Mouse (Mus musculus): ENCODE data around the gene Cpne8. TPM values are rescaled to one million over a fixed set of nuclear protein-coding genes. Genes with fewer than 3 reads are reported as not detected.
"Not testable (repeated sequence)": the region's sequence is repeated elsewhere in the genome, so short reads cannot be mapped to it uniquely, and the experiment has no call there.

Gene Cpne8
- total RNA-seq, 2 experiments from 2014 or later: 7.1 to 10.6 TPM

DNA sequence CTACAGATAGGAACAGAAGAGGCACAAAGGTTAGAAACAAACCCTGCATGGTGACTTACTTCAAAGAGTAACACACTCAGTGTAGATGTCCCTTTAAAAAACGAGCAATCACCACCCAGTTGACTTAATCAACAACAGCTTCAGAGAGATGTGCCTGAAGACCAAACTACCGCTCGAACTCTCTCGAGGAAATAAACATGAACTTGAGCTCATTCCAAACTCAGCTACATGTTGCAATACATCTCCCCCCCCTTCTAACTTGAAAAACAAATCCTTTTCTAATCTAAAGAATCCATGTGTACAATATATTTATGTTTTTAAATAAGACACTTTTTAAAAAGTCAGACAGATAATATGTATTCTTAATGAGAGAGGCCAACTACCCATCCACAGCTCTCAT is 59.5 kb downstream of the Cpne8 start:
- DNase-seq (ENCODE audit: low spot score): no peak
- intact Hi-C loops (cut with DNase I): no loop called here

DNA sequence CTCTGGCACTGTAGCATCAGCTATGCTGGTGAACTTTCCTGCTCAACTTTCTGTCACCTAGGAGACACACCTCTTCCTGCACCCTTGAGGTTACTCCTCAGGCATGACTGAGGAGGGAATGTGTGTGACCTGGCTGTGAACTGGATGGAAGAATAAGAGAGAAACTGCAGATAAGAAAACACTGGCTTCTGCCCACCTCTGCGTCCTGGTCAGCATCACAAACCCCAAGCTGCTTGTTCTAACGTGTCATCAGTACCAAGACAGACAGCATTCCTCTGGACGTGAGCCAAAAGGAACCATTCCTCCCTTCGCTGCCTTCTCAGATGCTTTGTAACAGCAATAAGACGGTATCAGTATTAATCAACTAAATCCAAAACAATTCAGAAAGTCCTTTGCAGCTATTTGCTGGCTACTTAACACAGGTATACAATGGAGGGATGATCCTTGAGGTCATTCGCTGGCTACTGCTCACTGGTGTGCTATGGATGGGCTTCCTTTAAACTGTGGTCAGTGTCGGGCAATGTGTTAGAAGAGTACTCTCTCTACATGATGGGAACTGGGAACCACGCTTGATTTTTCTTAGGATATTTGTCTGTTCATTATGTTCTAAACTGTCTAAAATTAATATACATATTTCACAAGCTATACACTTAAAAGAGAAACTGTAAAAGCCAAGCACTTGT is 63.0 kb downstream of the Cpne8 start:
- intact Hi-C loops (cut with DNase I): no loop called here
- DNase-seq (ENCODE audit: low spot score): no peak

GRCm38 (mm10) chr15:90610767-90611166 is 68.5 kb downstream of the Cpne8 start:
- intact Hi-C loops (cut with DNase I); DNase-seq (ENCODE audit: low spot score): not testable (repeated sequence)

DNA sequence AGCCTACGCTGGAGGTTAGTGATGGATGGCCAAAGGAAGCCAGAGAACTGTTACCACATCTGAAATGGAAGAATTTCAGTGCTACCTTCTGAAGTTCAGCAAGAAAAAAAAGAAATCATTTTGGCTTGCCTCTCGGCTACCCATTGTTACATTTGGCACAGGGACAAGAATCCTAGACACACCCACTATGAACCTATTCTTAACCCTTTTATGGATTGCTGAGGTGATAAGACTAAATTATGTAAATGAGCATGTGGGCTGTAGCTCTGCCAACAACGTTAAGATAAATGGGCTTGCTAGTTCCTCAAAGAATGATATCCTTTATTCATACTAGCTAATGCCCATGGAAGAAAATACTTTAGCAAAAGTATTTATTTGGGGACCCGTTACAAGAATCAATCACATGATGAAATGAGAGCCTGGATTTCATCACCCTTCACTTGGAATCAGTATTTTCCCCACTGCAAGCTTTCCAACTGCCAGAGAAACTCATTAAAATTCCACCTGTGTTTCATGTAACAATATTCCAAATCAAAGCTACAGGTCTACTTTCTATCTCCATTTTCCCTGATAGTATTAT is 69.3 kb downstream of the Cpne8 start:
- intact Hi-C loops (cut with DNase I): no loop called here
- no peak for DNase-seq (ENCODE audit: low spot score)

DNA sequence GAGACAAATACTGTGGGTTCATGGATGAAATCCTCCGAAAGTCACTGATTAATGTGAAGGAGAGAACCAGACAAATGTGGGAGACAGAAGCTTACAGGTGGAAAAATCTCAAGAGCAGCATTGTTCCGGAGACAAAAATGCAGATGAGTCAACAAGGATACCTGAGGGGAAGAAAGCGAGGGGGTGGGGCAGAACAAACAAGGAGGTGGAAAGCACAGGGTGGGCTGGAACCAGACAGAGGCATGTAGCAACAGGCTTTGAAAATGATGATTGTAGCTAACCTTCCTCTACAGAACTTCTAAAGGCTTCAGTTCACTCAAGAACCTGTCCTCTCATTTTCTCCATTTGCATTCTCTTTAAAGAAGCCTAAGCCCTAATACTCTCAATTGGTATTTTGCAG is 70.9 kb downstream of the Cpne8 start:
- DNase-seq (ENCODE audit: low spot score): no peak
- intact Hi-C loops (cut with DNase I): no loop called here

DNA sequence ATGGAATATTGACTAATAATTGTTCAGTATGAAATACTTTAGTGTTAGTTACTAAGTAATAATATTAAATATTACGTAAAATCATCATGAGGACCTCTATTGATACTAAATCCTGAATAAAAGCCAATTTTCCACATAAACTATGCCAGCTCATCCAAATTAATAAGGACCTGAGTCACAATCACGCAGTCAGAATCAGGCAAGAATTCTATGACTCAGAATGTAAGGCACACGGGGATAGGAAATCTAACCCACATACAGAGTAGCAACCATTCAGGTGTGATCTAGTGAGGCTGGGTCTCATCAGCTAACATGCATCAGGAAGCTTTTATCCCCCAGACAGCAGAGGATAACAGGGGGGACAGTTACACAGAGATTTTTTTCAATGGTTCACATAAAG is 72.1 kb downstream of the Cpne8 start:
- intact Hi-C loops (cut with DNase I): no loop called here
- no peak for DNase-seq (ENCODE audit: low spot score)

DNA sequence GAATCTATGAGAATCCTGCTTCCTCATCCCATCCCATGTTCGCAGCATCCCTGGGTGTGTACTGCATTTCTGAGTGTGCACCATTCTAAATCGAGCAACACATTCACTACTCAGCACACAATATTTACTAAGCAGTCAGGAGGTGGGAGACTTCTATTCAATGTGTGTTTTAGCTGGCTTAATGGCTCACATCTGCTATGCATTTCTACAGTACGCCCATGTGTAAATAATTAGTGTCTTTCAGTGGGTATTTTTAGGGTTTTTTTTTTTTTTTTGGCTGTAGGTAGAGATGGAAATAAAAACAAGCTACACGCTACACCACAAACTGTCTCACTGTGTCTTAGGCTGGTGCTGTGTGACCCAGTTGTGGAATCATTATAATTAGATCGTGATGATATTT is 75.6 kb downstream of the Cpne8 start:
- intact Hi-C loops (cut with DNase I): no loop called here
- DNase-seq (ENCODE audit: low spot score): no peak

GRCm38 (mm10) chr15:90597715-90598497 is 81.3 kb downstream of the Cpne8 start:
- DNase-seq (ENCODE audit: low spot score): no peak
- intact Hi-C loops (cut with DNase I): no loop called here

GRCm38 (mm10) chr15:90595592-90595991 is 83.6 kb downstream of the Cpne8 start:
- no peak for DNase-seq (ENCODE audit: low spot score)
- intact Hi-C loops (cut with DNase I): no loop called here

- no peak for DNase-seq (ENCODE audit: low spot score)
- intact Hi-C loops (cut with DNase I): no loop called here
These were observed 89.6 kb downstream of the Cpne8 start for GRCm38 (mm10) chr15:90589587-90589986.

DNA sequence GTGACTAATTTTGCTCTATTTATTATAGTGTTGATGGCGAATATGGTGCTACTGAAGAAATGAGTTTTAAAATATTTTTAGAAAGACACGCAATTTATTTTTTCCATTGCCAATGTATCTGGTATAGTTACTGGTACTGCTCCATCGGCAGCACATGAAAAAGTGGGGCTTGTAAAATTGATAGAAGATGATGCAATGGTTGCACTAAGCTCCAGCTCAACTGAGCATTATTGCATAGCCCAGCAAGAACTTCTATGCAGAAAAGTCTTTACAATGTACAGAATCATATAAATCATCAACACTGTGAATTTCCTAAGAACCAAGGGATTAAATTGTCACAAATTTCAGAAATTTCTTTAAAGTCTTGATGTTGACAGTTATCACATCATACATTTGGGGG is 101.8 kb downstream of the Cpne8 start:
- no peak for DNase-seq (ENCODE audit: low spot score)
- intact Hi-C loops (cut with DNase I): no loop called here

DNA sequence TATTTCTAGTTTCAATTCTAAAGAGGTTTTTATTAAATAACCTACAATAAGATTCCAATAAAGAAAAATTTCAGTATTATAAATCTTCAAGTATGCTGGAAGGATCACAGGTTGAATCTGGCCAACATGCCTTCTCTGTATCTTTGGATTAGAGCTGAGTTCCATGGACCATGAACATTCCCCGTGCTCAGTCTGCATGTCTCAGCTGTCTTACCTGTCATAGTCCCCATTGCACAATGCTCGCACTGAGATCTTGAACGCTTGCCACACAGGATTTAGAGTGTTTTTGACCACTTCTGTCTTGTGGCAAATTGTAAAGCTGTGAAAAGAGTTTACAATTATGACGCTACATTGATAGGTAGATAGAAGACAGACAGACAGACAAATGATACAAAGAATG is 110.0 kb downstream of the Cpne8 start:
- intact Hi-C loops (cut with DNase I): no loop called here
- no peak for DNase-seq (ENCODE audit: low spot score)

DNA sequence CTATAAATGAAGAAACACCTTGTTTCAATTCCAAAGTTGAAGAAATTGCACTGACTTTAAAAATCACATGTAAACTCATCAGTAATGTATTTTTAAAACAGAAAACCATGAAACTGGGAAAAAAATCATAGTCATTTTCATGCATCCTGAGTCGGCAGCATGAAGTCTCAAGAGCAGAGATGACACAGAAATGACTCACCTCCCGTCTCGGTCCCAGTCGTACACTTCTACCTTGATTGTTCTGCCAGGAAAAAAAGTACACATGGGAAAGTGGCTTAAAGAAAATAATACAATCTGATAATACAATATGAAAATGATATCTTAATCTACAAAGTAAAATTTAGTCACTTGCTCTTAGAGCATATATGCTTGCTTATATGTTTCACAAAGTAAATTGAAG is 111.2 kb downstream of the Cpne8 start:
- intact Hi-C loops (cut with DNase I): no loop called here
- no peak for DNase-seq (ENCODE audit: low spot score)

DNA sequence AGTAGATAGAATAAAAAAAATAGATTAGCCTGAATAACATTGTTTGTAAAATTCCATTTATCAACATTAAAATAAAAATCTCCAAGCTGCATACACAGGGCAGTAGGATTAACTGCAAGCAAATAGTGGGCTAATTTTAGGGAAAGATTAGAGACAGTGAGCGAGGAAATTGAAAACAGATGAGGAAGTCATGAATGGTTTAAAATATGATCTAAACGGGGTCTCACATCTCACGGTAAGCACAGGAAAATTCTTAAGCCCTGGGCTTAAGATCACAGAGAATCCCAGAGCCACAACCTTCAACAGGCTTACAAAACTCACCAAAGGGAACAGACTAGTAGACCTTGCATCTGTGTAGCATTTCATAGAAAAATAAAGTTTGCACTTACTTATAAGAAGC is 115.2 kb downstream of the Cpne8 start:
- no peak for DNase-seq (ENCODE audit: low spot score)
- intact Hi-C loops (cut with DNase I): no loop called here

DNA sequence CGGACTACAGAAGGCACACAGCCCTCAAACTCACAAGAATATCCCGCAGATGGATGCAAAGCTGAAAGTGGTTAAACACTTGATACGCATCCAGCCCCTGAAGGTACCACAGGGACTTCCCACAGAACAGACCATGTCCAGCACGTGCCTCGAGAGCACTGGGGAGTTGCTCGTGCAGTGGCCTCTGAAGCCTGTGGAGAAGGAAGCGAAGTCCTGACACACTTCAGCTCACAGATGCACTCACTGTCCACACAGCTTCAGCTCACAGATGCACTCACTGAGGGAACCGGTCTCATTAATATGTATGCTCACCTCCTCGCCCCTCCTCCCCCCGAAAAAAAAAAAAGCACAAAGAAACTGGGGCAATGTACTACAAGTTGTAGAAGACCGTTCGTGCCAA is 117.6 kb downstream of the Cpne8 start:
- DNase-seq (ENCODE audit: low spot score): no peak
- intact Hi-C loops (cut with DNase I): no loop called here

GRCm38 (mm10) chr15:90548589-90548988 is 130.6 kb downstream of the Cpne8 start:
- DNase-seq (ENCODE audit: low spot score): no peak
- intact Hi-C loops (cut with DNase I): no loop called here

DNA sequence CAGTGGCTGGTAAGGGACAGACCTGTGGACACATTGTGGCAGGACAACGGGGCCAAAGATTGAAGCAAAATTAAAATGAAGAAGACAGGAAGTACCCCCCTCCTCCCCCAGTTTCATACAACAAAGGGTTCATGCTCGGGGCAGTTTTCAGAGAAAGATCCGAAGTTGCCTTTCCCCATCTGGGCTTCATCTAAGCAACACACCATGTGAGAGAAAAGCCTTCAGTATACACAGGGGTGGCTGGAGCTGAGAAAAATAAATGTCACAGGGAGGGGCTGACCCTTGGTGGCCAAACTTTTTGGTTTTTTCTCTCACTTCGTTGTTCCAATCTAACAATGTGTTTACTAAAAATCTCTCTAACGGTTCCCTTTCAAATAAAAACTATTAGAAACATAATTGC is 135.8 kb downstream of the Cpne8 start:
- intact Hi-C loops (cut with DNase I): no loop called here
- no peak for DNase-seq (ENCODE audit: low spot score)

- DNase-seq (ENCODE audit: low spot score): no peak
- intact Hi-C loops (cut with DNase I): no loop called here
These were observed 137.1 kb downstream of the Cpne8 start for GRCm38 (mm10) chr15:90542126-90542525.

DNA sequence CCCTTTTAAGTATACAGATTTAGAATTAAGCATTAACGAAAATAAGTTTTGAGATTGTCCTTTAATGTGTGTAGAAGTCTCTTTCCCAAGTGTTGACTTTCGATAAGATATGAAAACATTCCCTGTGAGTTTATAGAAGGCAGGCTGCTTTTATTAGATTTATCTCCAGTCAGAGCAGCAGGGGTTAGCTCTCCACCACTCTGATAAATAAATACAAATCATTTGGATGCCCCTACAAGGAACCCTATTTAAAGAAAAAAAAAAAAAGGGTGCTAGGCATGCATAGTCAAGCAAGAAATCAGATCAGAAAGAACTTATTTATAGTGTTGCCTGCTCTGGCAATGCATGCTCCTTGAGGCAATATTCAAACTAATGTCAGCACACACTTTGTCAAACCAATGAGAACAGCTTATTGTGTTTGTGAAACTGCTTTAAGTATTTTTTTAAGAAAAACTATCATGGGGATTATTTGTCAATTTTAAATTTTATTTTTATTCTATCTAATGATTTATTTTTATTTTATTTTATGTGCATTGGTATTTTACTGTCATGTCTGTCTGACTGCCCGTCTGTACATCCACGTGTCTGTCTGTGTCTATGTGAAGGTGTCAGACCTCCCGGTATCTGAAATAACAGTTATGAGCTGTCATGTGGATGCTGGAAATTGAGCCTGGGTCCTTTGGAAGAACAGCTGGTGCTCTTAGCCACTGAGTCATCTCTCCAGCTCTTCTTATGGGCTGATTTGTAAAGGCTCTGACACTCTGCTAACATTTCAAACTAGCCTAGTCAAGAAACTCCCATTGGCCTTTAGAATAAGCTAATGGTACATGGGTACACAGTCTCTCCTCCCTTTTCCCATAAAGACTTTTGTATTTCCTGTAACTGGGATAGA is 142.7 kb downstream of the Cpne8 start:
- DNase-seq (ENCODE audit: low spot score): no peak
- intact Hi-C loops (cut with DNase I): no loop called here

DNA sequence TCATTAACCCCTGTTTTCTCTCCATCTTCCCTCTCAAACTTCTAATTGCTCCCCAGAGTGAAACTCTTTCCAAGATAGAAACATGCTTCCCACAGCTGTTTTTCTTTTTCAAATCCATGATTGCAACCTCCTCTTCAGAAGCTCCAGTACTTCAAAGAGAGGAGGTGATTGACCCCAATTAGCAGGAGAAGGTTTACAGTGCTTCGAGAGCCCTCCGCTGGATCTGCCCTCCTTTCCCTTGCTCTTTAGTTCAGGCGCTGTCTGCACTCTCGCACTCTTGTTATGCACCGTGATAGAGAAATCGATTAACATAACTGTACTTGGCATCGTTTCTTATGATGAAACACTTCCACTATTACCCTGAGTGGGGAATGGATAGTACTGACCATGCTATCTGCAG is 143.5 kb downstream of the Cpne8 start:
- DNase-seq (ENCODE audit: low spot score): no peak
- intact Hi-C loops (cut with DNase I): no loop called here
